Mouse (Mus musculus) CD8-positive naive resting alpha-beta T cell, adult 2 months (primary cell): ENCODE data around the gene Adamts15.

Experiments used
- DNase-seq, 2 experiments: peaks; one replicate each; pipeline ENCODE4 v3.0.0; 2022; ENCODE audit warnings: low read depth in 2 of 2, low spot score in 2 of 2

The Adamts15 gene

DNA sequence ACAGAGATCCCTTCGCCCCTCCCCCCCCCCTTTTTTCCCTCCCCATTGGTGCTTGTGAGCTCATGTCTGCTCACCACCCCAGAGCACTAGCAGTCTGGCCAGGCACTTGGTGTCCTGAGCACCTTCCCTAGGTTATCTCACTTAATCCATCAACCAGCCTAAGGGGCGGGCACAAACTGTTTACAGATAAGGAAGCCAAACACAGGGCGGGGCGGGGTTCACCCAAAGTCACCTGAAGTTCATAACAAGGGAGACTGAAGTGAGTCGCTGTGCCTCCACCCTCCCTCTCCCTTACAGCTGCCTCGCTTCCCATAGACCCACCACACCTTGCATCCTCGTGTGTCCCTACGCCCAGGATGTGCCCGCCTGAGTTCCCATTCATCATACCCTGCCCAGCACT, 41.7 kb downstream of the Adamts15 start:
- DNase-seq = no peak

- no peak for DNase-seq
These were observed 42.3 kb downstream of the Adamts15 start for GRCm38 (mm10) chr9:30879947-30880273.

DNA sequence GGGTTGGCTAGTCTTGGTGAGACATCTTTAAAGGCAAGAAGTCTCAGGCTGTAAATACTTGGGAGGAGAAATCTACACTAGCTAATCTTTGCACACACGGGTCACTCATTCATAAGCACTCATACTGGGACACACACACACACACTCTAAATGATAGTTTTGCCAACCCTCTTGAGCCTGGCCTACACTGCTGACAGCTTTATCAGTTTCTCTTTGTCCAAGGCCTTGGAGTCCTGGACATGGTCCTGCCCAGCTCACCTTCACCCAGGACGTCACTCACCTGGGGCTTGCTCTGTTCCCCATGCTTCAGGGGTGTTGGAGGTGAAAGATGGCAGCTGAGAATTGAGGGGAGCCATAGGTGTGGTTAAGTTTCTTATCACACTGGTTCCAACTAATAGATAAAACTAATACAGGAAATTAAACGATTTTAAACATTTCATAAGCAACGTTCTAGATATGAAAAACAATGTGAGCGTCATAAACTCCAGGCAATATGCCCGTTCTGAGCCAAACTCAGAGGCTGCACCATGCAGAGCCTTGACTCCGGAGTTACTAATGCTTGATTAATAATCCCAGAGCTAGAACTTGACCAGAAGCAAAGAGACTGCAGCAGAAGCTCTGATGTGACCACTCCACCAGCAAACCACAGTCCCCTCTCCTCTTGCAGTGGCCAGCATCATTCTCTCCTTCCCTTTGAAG, 42.9 kb downstream of the Adamts15 start:
- no peak for DNase-seq

DNA sequence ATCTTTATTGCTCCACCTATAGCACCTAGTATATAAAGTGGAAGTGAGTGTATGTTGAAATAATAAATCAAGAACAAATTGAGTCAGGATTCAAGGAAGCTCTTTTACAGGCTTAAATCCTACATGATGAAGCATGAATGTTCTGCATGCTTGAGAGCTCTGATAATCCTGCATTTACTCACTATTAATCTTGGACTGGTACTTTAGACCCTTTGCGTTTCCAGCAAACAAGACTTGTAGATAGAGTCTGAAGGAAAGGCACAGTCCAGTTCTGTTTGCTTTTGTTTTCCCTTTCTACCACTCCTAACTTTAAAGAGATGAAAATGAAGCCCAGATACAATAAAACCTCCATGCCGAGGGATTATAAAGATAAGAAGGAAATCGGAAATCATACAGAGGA, 45.7 kb downstream of the Adamts15 start:
- DNase-seq = no peak

DNA sequence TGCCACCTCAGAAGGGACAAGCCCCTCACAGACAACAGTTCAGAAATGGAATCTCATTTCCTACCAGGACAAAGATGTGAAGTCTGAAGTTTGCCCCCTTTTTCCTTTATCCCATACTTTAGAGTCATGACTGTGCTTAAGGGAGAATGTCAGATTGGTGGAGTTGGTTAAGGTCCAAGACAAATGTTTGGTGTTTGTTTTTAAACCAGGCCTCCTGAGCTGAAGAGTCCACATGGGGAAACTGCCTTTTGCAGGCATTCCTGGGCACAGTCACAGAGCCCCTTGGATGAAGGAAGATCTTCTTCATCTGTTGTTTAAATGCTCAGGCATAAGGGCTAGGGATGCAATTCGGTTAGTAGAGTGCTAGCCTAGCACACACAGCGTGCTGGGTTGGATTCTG, 66.4 kb downstream of the Adamts15 start:
- no peak for DNase-seq

GRCm38 (mm10) chr9:30851841-30852240, 70.4 kb downstream of the Adamts15 start:
- no peak for DNase-seq

DNA sequence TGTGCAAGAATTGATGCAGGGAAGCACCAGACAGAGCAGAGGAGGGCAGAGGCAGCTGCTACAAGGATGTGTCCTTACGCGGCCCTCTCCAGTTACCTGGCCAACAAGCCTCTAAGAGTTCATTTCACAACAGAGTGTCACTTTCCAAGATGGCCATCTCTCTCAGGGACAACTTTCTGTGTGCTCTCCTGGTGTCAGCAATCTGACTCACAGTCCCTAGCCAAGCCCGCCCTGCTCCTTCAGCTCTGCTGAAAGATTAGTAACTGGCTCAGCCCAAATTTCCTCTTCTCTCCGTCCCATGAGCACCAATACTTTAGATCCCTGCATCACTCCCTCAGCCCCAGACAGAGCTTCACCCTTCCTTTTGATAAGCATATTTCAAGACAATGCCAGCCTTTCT, 72.3 kb downstream of the Adamts15 start:
- no peak for DNase-seq

- no peak for DNase-seq
These were observed 72.8 kb downstream of the Adamts15 start for GRCm38 (mm10) chr9:30849444-30849843.
